9 mouse cellular contexts compared by ENCODE assay signal in genomic region chr17:85680116-85680850, GRCm38 (mm10). TPM values are rescaled to one million over a fixed set of nuclear protein-coding genes. Genes with fewer than 3 reads are reported as not detected.
DNase-seq lines count a peak whose midpoint lies in the region; ATAC-seq and TF ChIP-seq lines count a peak whose summit lies in the region.
"Had no signal": no experiment of that assay in that cellular context is flagged by ENCODE, and none has a peak within 500 bp of the region (broad histone marks: within the 10 kb centered on the region; RNA-seq: fewer than 3 reads in every experiment).

No protein-coding gene starts in this region.

- H3K27ac ChIP-seq in kidney, postnatal 0 days: no peak overlapping the region
- no peak overlapping the region for H3K27ac ChIP-seq in kidney, adult 2 months (ENCODE audit: insufficient read depth, low read depth, low read length)
- no peak overlapping the region for H3K27ac ChIP-seq in forebrain, embryonic 13.5 days
- no peak overlapping the region for H3K27ac ChIP-seq in intestine, embryonic 15.5 days
- H3K27ac ChIP-seq in neural tube, embryonic 15.5 days (replicated peaks): no peak overlapping the region

- H3K4me2 ChIP-seq in kidney, postnatal 0 days (ENCODE audit: low read length): peak overlapping the region; percentile 49
- peak overlapping the region; percentile 35 for H3K4me2 ChIP-seq in forebrain, embryonic 13.5 days
- peak overlapping the region; percentile 40; the same call in 1 of the 2 replicates for H3K4me2 ChIP-seq in intestine, embryonic 15.5 days (replicated peaks)
- peak overlapping the region; percentile 28; the same call in 1 of the 2 replicates for H3K4me2 ChIP-seq in neural tube, embryonic 15.5 days

- no peak for DNase-seq in kidney, postnatal 0 days (ENCODE audit: low spot score)
- DNase-seq in kidney, adult 2 months: no peak
- no peak for DNase-seq in thymus, postnatal 25 days
- DNase-seq in cerebellum, postnatal 25 days: no peak

- H3K9ac ChIP-seq in kidney, postnatal 0 days (ENCODE audit: low read depth, low read length): no peak overlapping the region
- H3K9ac ChIP-seq in forebrain, embryonic 13.5 days: no peak overlapping the region
- H3K9ac ChIP-seq in intestine, embryonic 15.5 days: no peak overlapping the region
- no peak overlapping the region for H3K9ac ChIP-seq in neural tube, embryonic 15.5 days (replicated peaks)

- peak; percentile 14; the same call in 1 of the 2 replicates for ATAC-seq in kidney, postnatal 0 days (replicated peaks; ENCODE audit: low FRiP score, low read depth)
- no peak for ATAC-seq in forebrain, embryonic 13.5 days
- no peak for ATAC-seq in intestine, embryonic 15.5 days
- no peak for ATAC-seq in neural tube, embryonic 15.5 days (ENCODE audit: low FRiP score)

- no peaks in the 10 kb centered on the region for H3K36me3 ChIP-seq in kidney, postnatal 0 days (ENCODE audit: insufficient read depth, low read length)
- no peaks in the 10 kb centered on the region for H3K36me3 ChIP-seq in kidney, adult 2 months (ENCODE audit: control insufficient read depth, insufficient read depth, low read length)
- no peaks in the 10 kb centered on the region for H3K36me3 ChIP-seq in forebrain, embryonic 13.5 days (ENCODE audit: poor library complexity, severe bottlenecking)
- H3K36me3 ChIP-seq in intestine, embryonic 15.5 days: no peaks in the 10 kb centered on the region
- H3K36me3 ChIP-seq in neural tube, embryonic 15.5 days: no peaks in the 10 kb centered on the region

- H3K9me3 ChIP-seq in kidney, postnatal 0 days (replicated peaks; ENCODE audit: low read length): no peaks in the 10 kb centered on the region
- H3K9me3 ChIP-seq in forebrain, embryonic 13.5 days (replicated peaks): no peaks in the 10 kb centered on the region
- H3K9me3 ChIP-seq in intestine, embryonic 15.5 days: no peaks in the 10 kb centered on the region
- no peaks in the 10 kb centered on the region for H3K9me3 ChIP-seq in neural tube, embryonic 15.5 days (replicated peaks)

- no peak for TF ChIP-seq POLR2A in kidney, adult 2 months (IDR thresholded peaks at IDR 0.05; ENCODE audit: low read depth, low read length)

- TF ChIP-seq CTCF in kidney, postnatal 0 days (IDR thresholded peaks at IDR 0.05; ENCODE audit: low read depth): no peak
- TF ChIP-seq CTCF in kidney, adult 2 months (conservative IDR thresholded peaks at IDR 0.05; ENCODE audit: insufficient read depth, insufficient read length, low read depth, low read length): no peak

- peaks cover 54% of the 10 kb centered on the region for H3K27me3 ChIP-seq in kidney, postnatal 0 days (ENCODE audit: insufficient read depth, low read length)
- peaks cover 1% of the 10 kb centered on the region; the same call in 1 of the 2 replicates for H3K27me3 ChIP-seq in kidney, adult 2 months (replicated peaks; ENCODE audit: control insufficient read depth, insufficient read depth, low read length)
- H3K27me3 ChIP-seq in forebrain, embryonic 13.5 days: peaks cover 96% of the 10 kb centered on the region
- H3K27me3 ChIP-seq in intestine, embryonic 15.5 days (replicated peaks): peaks cover 70% of the 10 kb centered on the region
- peaks cover 90% of the 10 kb centered on the region for H3K27me3 ChIP-seq in neural tube, embryonic 15.5 days (replicated peaks)

- H3K4me3 ChIP-seq in kidney, postnatal 0 days (replicated peaks; ENCODE audit: low read depth, low read length): peak overlapping the region; percentile 22
- H3K4me3 ChIP-seq in kidney, adult 2 months (ENCODE audit: insufficient read depth, low read depth, low read length): no peak overlapping the region
- 0 out of 2 replicates have a peak overlapping the region, but pooled peaks have one; percentile 9 for H3K4me3 ChIP-seq in forebrain, embryonic 13.5 days
- H3K4me3 ChIP-seq in intestine, embryonic 15.5 days (replicated peaks): peak overlapping the region; percentile 15; the same call in 1 of the 2 replicates
- 0 out of 2 replicates have a peak overlapping the region, but pooled peaks have one; percentile 5 for H3K4me3 ChIP-seq in neural tube, embryonic 15.5 days (replicated peaks)

- 0 out of 2 replicates have a peak, but pooled peaks cover 4% of the 10 kb centered on the region for H3K4me1 ChIP-seq in kidney, postnatal 0 days (replicated peaks; ENCODE audit: insufficient read depth, low read length)
- H3K4me1 ChIP-seq in kidney, adult 2 months (ENCODE audit: control insufficient read depth, insufficient read depth, low read length): no peaks in the 10 kb centered on the region
- H3K4me1 ChIP-seq in forebrain, embryonic 13.5 days: peaks cover 9% of the 10 kb centered on the region
- H3K4me1 ChIP-seq in intestine, embryonic 15.5 days (replicated peaks): peaks cover 5% of the 10 kb centered on the region; the same call in 1 of the 2 replicates
- peaks cover 8% of the 10 kb centered on the region for H3K4me1 ChIP-seq in neural tube, embryonic 15.5 days

- WGBS in kidney, postnatal 0 days: 11% methylated on average over 21 of the region's 21 CpGs
- 10% methylated on average over 21 of the region's 21 CpGs for WGBS in kidney, adult 2 months
- 2% methylated on average over 21 of the region's 21 CpGs for WGBS in forebrain, embryonic 13.5 days
- WGBS in intestine, embryonic 15.5 days: 7% methylated on average over 21 of the region's 21 CpGs
- 2% methylated on average over 21 of the region's 21 CpGs for WGBS in neural tube, embryonic 15.5 days

RNA-seq across cellular contexts. Expression of gene Six2, which starts 7.8 kb away (rescaled TPM):
- polyA plus RNA-seq in kidney, postnatal 0 days (2015; fragmentation: Nextera tagmentation; extraction: Ambion mirVana): 11.2 and 18.9 TPM in 2 replicates
- polyA plus RNA-seq in kidney, adult 2 months (2012; rRNA removed): 0.11 TPM in 1 of 2 replicates, not detected in the other
- polyA plus RNA-seq in forebrain, embryonic 13.5 days (2015; fragmentation: Nextera tagmentation; extraction: Ambion mirVana): 0.37 and 0.74 TPM in 2 replicates
- polyA plus RNA-seq in intestine, embryonic 15.5 days (2015; fragmentation: Nextera tagmentation; extraction: Ambion mirVana): 0.35 and 0.43 TPM in 2 replicates
- polyA plus RNA-seq in neural tube, embryonic 15.5 days (2015; fragmentation: Nextera tagmentation; extraction: Ambion mirVana): 1.3 TPM in 1 of 2 replicates, not detected in the other
- polyA plus RNA-seq: large intestine, adult 2 months; liver, embryonic 16.5 days had no signal
